Mouse (Mus musculus) liver, adult 2 months (tissue): ENCODE measurements around the gene Sfxn3.

Experiments
- CTCF ChIP-seq: fragments of 200-500 bp; IDR thresholded peaks from 2 replicates; pipeline ENCODE4 v1.5.1; 2011; ENCODE audit warnings: low read depth, low read length, control low read depth
- POLR2A ChIP-seq: fragments of 200-500 bp; IDR thresholded peaks from 2 replicates; pipeline ENCODE4 v1.6.1; 2011; ENCODE audit warnings: low read length, control low read depth; ENCODE audit not compliant: insufficient read depth; ENCODE audit errors: extremely low read depth

- TF ChIP-seq CTCF (no peak; the same call in 1 of the 2 replicates), POLR2A (no peak)
These were observed 45.0 kb upstream of the Sfxn3 start for GRCm38 (mm10) chr19:45002301-45002700.
